Mouse (Mus musculus) heart, embryonic 11.5 days (tissue): ENCODE measurements around the gene Zfp691. TPM values are rescaled to one million over a fixed set of nuclear protein-coding genes. Genes with fewer than 3 reads are reported as not detected.

Experiments used
- ATAC-seq: fragments of 200-750 bp; cut with Nextera tagmentation; replicated peaks from 2 replicates; pipeline ENCODE4 v1.8.0; 2017; ENCODE audit warnings: moderate library complexity; ENCODE audit not compliant: insufficient number of reproducible peaks, low FRiP score, low TSS enrichment
- H3K27ac ChIP-seq: fragments of 300-500 bp; sonication (generic); 2 replicates; pipeline ENCODE4 v1.5.1; 2014; ENCODE audit warnings: mild to moderate bottlenecking, low read depth, low read length
- H3K27me3 ChIP-seq: fragments of 300-500 bp; sonication (generic); 2 replicates; pipeline ENCODE4 v1.6.1; 2014; ENCODE audit warnings: mild to moderate bottlenecking, low read length, mixed read lengths; ENCODE audit not compliant: control insufficient read depth, insufficient read depth
- H3K36me3 ChIP-seq: fragments of 300-500 bp; sonication (generic); 2 replicates; pipeline ENCODE4 v1.6.1; 2014; ENCODE audit warnings: mild to moderate bottlenecking, low read length, moderate library complexity, mixed read lengths; ENCODE audit not compliant: control insufficient read depth, insufficient read depth
- H3K4me1 ChIP-seq: fragments of 300-500 bp; sonication (generic); 2 replicates; pipeline ENCODE4 v1.6.1; 2014; ENCODE audit warnings: low read length; ENCODE audit not compliant: control insufficient read depth, insufficient read depth
- H3K4me2 ChIP-seq: fragments of 300-500 bp; sonication (generic); 2 replicates; pipeline ENCODE4 v1.6.1; 2014; ENCODE audit warnings: mild to moderate bottlenecking, moderate library complexity
- H3K4me3 ChIP-seq: fragments of 300-500 bp; sonication (generic); 2 replicates; pipeline ENCODE4 v1.5.1; 2014; ENCODE audit warnings: low read depth, low read length
- H3K9ac ChIP-seq: fragments of 300-500 bp; sonication (generic); 2 replicates; pipeline ENCODE4 v1.6.1; 2014; ENCODE audit warnings: mild to moderate bottlenecking, low read depth, low read length, moderate library complexity
- H3K9me3 ChIP-seq: fragments of 300-500 bp; sonication (generic); replicated peaks from 2 replicates; pipeline ENCODE4 v1.6.1; 2016; ENCODE audit warnings: low read length; ENCODE audit not compliant: control insufficient read depth
- WGBS: fragments of 180-500 bp; shearing (Covaris S2); extraction: QIAGEN DNeasy Blood & Tissue Kit; methylation state at CpG from one replicate; pipeline ENCODE4 v1.1.7; 2014; ENCODE audit not compliant: insufficient replicate concordance; 5-methylcytosine and 5-hydroxymethylcytosine counted together
- polyA plus RNA-seq: library from polyadenylated mRNA; unstranded; fragments of >200 nt; fragmentation: Nextera tagmentation; extraction: Ambion mirVana; gene quantifications from 2 replicates; pipeline ENCODE4 v1.2.1, GENCODE M21; 2014

Gene Zfp691
- polyA plus RNA-seq, 1 experiment from 2014 or later = 13.7 TPM

DNA sequence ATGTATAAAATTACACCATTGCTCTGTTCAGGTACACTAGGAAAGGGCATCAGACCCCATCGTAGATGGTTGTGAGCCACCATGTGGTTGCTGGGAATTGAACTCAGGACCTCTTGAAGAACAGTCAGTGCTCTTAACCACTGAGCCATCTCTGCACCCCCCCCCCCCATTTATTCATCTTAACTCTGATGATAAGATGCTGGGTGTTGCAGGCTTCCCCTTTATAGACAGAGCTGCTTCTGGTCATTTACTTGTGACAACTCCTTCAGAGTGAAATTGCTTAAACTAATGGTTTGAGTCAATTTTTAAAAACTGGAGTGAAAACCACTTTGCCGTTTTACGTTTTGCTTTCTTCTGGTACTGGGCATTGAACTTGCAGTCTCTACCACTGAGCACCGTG, 18.8 kb upstream of the Zfp691 start:
- H3K4me3 ChIP-seq = no peak overlapping the region
- H3K4me2 ChIP-seq = no peak overlapping the region
- no peak overlapping the region for H3K27ac ChIP-seq
- no peaks in the 10 kb centered on the region for H3K9me3 ChIP-seq
- no peak for ATAC-seq
- no peaks in the 10 kb centered on the region for H3K36me3 ChIP-seq
- peaks cover 8% of the 10 kb centered on the region; the same call in 1 of the 2 replicates for H3K4me1 ChIP-seq
- WGBS = 82% methylated on average over 4 of the region's 4 CpGs
- H3K9ac ChIP-seq = no peak overlapping the region
- H3K27me3 ChIP-seq = no peaks in the 10 kb centered on the region

GRCm38 (mm10) chr4:119191273-119191672, 17.3 kb upstream of the Zfp691 start:
- no peaks in the 10 kb centered on the region for H3K9me3 ChIP-seq
- H3K9ac ChIP-seq = no peak overlapping the region
- no peaks in the 10 kb centered on the region for H3K36me3 ChIP-seq
- H3K4me1 ChIP-seq = peaks cover 6% of the 10 kb centered on the region; the same call in 1 of the 2 replicates
- peak overlapping the region; percentile 78 for H3K27ac ChIP-seq
- 73% methylated on average over 3 of the region's 3 CpGs for WGBS
- no peaks in the 10 kb centered on the region for H3K27me3 ChIP-seq
- peak overlapping the region; percentile 34 for H3K4me2 ChIP-seq
- ATAC-seq = no peak
- H3K4me3 ChIP-seq = no peak overlapping the region

- WGBS = 66% methylated on average over 8 of the region's 8 CpGs
- peak; percentile 44; the same call in 1 of the 2 replicates for ATAC-seq
- Histone ChIP-seq H3K9ac (no peak overlapping the region), H3K27me3 (no peaks in the 10 kb centered on the region), H3K4me3 (no peak overlapping the region), H3K4me2 (peak overlapping the region; percentile 38), H3K4me1 (no peaks in the 10 kb centered on the region; the same call in 1 of the 2 replicates), H3K9me3 (no peaks in the 10 kb centered on the region), H3K27ac (peak overlapping the region; percentile 78), H3K36me3 (no peaks in the 10 kb centered on the region)
Measured at GRCm38 (mm10) chr4:119190618-119191017, 16.6 kb upstream of the Zfp691 start.

DNA sequence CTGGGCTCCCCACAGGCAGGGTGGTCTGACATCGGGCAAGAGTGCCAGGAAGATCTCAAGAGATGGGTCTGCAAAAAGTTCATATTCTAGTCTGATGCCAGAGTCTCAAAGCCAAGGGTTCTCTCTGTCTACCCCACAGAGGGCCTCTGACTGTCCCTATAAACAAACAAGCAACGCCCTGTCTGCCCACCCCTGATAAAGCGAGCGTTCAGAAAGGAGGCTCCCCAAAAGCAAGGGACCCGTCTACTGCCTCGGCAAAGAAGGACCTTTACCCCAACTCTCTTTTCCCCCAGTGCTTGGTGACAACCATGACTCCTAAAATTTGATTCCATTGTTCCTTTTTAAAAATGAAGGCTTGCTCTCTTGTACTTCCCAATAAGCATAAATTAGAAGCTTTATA, 15.9 kb upstream of the Zfp691 start, which contains the start of gene Ermap:
Ermap (minus strand) TSS at position 148 of the 400 bp plus-strand sequence.
- H3K4me2 ChIP-seq = peak within 1 kb of the TSS; percentile 38

GRCm38 (mm10) chr4:119189392-119189791, 15.4 kb upstream of the Zfp691 start:
- Histone ChIP-seq H3K36me3 (no peaks in the 10 kb centered on the region), H3K27ac (peak overlapping the region; percentile 70; the same call in 1 of the 2 replicates), H3K4me3 (peak overlapping the region; percentile 34), H3K4me1 (no peaks in the 10 kb centered on the region; the same call in 1 of the 2 replicates), H3K9me3 (no peaks in the 10 kb centered on the region), H3K27me3 (no peaks in the 10 kb centered on the region), H3K4me2 (no peak overlapping the region), H3K9ac (peak overlapping the region; percentile 54; the same call in 1 of the 2 replicates)
- ATAC-seq = no peak
- 75% methylated on average over 6 of the region's 6 CpGs for WGBS

More for the DNA sequence above, 15.9 kb upstream of the Zfp691 start, which contains the start of gene Ermap:
- H3K4me1 ChIP-seq = no peaks in the 10 kb centered on the region; the same call in 1 of the 2 replicates
- no peaks in the 10 kb centered on the region for H3K9me3 ChIP-seq
- WGBS = 58% methylated on average over 6 of the region's 6 CpGs
- peak; percentile 85 for ATAC-seq
- H3K27me3 ChIP-seq = no peaks in the 10 kb centered on the region
- H3K36me3 ChIP-seq = no peaks in the 10 kb centered on the region
- peak within 1 kb of the TSS; percentile 61; the same call in 1 of the 2 replicates for H3K9ac ChIP-seq
- peak within 1 kb of the TSS; percentile 78 for H3K27ac ChIP-seq
- peak within 1 kb of the TSS; percentile 35 for H3K4me3 ChIP-seq

DNA sequence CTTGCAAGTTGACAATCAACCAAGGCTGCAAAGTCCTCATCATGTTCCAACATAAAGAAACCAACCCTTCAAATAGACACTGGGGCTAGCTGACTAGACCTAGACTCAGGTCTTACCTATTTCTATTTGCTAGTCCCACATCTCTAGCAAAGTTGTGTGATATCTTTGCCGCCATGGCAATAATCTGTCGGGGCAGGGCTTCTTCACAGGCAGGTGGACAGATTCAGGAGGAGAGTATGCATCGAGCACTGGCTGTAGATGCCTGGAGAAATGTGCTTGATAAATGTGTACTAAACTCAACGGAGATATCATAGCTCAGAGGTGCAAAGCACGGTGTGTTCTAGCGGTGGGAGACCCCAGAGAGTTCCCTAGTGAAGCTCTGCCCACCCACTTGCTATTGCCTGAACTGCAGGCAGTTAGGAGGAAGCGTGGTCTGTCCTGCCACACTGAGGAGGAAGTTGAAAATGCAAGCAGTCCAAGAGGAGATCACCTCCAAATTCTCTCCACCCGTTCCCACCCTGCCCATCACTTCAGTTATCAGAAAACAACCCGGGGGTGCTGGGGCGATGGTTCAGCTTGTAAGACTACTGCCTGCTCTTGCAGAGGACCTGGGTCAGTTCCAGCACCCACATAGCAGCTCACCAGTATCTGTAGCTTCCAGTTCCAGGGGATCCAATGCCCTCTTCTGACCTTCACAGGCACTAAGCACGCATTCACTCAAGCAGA, 14.2 kb upstream of the Zfp691 start:
- peak overlapping the region; percentile 51 for H3K4me2 ChIP-seq
- H3K27ac ChIP-seq = peak overlapping the region; percentile 46
- H3K27me3 ChIP-seq = no peaks in the 10 kb centered on the region
- H3K9ac ChIP-seq = peak overlapping the region; percentile 61
- no peaks in the 10 kb centered on the region; the same call in 1 of the 2 replicates for H3K4me1 ChIP-seq
- no peaks in the 10 kb centered on the region for H3K9me3 ChIP-seq
- 35% methylated on average over 11 of the region's 11 CpGs for WGBS
- peak overlapping the region; percentile 35 for H3K4me3 ChIP-seq
- ATAC-seq = no peak
- no peaks in the 10 kb centered on the region for H3K36me3 ChIP-seq

DNA sequence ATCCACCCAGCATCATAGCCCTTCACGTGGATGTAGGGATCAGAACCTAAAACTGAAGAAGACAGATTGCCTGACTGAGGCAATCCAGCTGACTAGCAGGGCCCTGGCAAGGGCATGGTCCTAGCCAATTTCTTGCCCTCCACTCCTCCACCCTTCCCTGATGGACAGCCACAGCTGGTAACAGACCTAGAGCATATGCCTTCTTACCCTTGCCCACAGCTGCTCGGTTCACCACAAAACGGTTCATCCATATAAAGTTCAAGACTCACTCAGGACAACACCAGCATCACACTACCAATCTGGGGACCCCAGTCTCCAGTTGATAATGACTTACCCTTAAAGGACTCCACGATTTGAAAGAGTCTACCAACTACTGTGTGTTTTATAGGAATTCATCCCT, 11.8 kb upstream of the Zfp691 start:
- Histone ChIP-seq H3K36me3 (no peaks in the 10 kb centered on the region), H3K9ac (no peak overlapping the region), H3K4me3 (no peak overlapping the region), H3K27ac (no peak overlapping the region), H3K9me3 (no peaks in the 10 kb centered on the region), H3K4me2 (peak overlapping the region; percentile 1; the same call in 1 of the 2 replicates), H3K27me3 (no peaks in the 10 kb centered on the region), H3K4me1 (no peaks in the 10 kb centered on the region; the same call in 1 of the 2 replicates)
- 80% methylated on average over 4 of the region's 4 CpGs for WGBS
- ATAC-seq = no peak

GRCm38 (mm10) chr4:119183525-119183924, 9.5 kb upstream of the Zfp691 start:
- Histone ChIP-seq H3K4me1 (no peaks in the 10 kb centered on the region; the same call in 1 of the 2 replicates), H3K27me3 (no peaks in the 10 kb centered on the region), H3K4me3 (no peak overlapping the region), H3K9ac (no peak overlapping the region), H3K9me3 (no peaks in the 10 kb centered on the region), H3K27ac (no peak overlapping the region), H3K4me2 (no peak overlapping the region), H3K36me3 (no peaks in the 10 kb centered on the region)
- no peak for ATAC-seq
- WGBS = 26% methylated on average over 1 of the region's 1 CpGs
